Mouse (Mus musculus): ENCODE data around the gene Smarcd3. TPM values are rescaled to one million over a fixed set of nuclear protein-coding genes. Genes with fewer than 3 reads are reported as not detected.
A peak's percentile ranks its signal among the peaks of the same experiment; 100 is the strongest.
"Not testable (repeated sequence)": the region's sequence is repeated elsewhere in the genome, so short reads cannot be mapped to it uniquely, and the experiment has no call there.

Smarcd3 gene
- polyA plus RNA-seq, 1 experiment from 2014 or later, result 181 TPM

GRCm38 (mm10) chr5:24586106-24586505 lies 38.1 kb downstream of the Smarcd3 start:
- H3K27me3 ChIP-seq (replicated peaks; ENCODE audit: control insufficient read depth, insufficient read depth, low read length), result no peaks in the 10 kb centered on the region
- H3K36me3 ChIP-seq (ENCODE audit: control insufficient read depth, insufficient read depth), result peaks cover 2% of the 10 kb centered on the region; the same call in 1 of the 2 replicates
- 9% methylated on average over 8 of the region's 8 CpGs for WGBS
- peak overlapping the region; percentile 72 for H3K4me2 ChIP-seq (ENCODE audit: low read length)
- no peaks in the 10 kb centered on the region for H3K9me3 ChIP-seq (ENCODE audit: control insufficient read depth, low read length)
- ATAC-seq, result peak; percentile 35
- H3K4me1 ChIP-seq (replicated peaks; ENCODE audit: control insufficient read depth, insufficient read depth, low read length), result peaks cover 19% of the 10 kb centered on the region
- peak overlapping the region; percentile 73 for H3K4me3 ChIP-seq (replicated peaks; ENCODE audit: low read length)
- peak overlapping the region; percentile 86 for H3K9ac ChIP-seq (replicated peaks; ENCODE audit: low read depth, low read length)
- peak overlapping the region; percentile 7 for H3K27ac ChIP-seq (ENCODE audit: low read length)

- no peaks in the 10 kb centered on the region for H3K9me3 ChIP-seq (ENCODE audit: control insufficient read depth, low read length)
- 71% methylated on average over 6 of the region's 6 CpGs for WGBS
- no peak overlapping the region for H3K27ac ChIP-seq (ENCODE audit: low read length)
- no peaks in the 10 kb centered on the region for H3K27me3 ChIP-seq (replicated peaks; ENCODE audit: control insufficient read depth, insufficient read depth, low read length)
- peak overlapping the region; percentile 45; the same call in 1 of the 2 replicates for H3K9ac ChIP-seq (replicated peaks; ENCODE audit: low read depth, low read length)
- 0 out of 2 replicates have a peak, but pooled peaks cover 9% of the 10 kb centered on the region for H3K36me3 ChIP-seq (ENCODE audit: control insufficient read depth, insufficient read depth)
- H3K4me2 ChIP-seq (ENCODE audit: low read length), result peak overlapping the region; percentile 75
- no peak for ATAC-seq
- H3K4me1 ChIP-seq (replicated peaks; ENCODE audit: control insufficient read depth, insufficient read depth, low read length), result peaks cover 14% of the 10 kb centered on the region
- peak overlapping the region; percentile 49 for H3K4me3 ChIP-seq (replicated peaks; ENCODE audit: low read length)
Measured at GRCm38 (mm10) chr5:24578109-24578963, 45.9 kb downstream of the Smarcd3 start.

- peaks cover 13% of the 10 kb centered on the region; the same call in 1 of the 2 replicates for H3K36me3 ChIP-seq (ENCODE audit: control insufficient read depth, insufficient read depth)
- H3K27ac ChIP-seq (ENCODE audit: low read length), result peak within 1 kb of the TSS; percentile 71; the same call in 1 of the 2 replicates
- H3K4me2 ChIP-seq (ENCODE audit: low read length), result peak within 1 kb of the TSS; percentile 97
- no peaks in the 10 kb centered on the region for H3K9me3 ChIP-seq (ENCODE audit: control insufficient read depth, low read length)
- peaks cover 14% of the 10 kb centered on the region for H3K4me1 ChIP-seq (replicated peaks; ENCODE audit: control insufficient read depth, insufficient read depth, low read length)
- no peaks in the 10 kb centered on the region for H3K27me3 ChIP-seq (replicated peaks; ENCODE audit: control insufficient read depth, insufficient read depth, low read length)
- WGBS, result under 1% methylated on average over 48 of the region's 48 CpGs
- peak; percentile 97 for ATAC-seq
- peak within 1 kb of the TSS; percentile 72 for H3K9ac ChIP-seq (replicated peaks; ENCODE audit: low read depth, low read length)
- peak within 1 kb of the TSS; percentile 79 for H3K4me3 ChIP-seq (replicated peaks; ENCODE audit: low read length)
Measured at GRCm38 (mm10) chr5:24577183-24577929, 46.9 kb downstream of the Smarcd3 start, which contains the start of gene Abcf2. Gene Abcf2, minus strand, starts transcription at chr5:24577467.

GRCm38 (mm10) chr5:24576801-24577182 lies 47.4 kb downstream of the Smarcd3 start:
- H3K9me3 ChIP-seq (ENCODE audit: control insufficient read depth, low read length), result no peaks in the 10 kb centered on the region
- peak overlapping the region; percentile 72 for H3K9ac ChIP-seq (replicated peaks; ENCODE audit: low read depth, low read length)
- peak; percentile 16 for ATAC-seq
- peaks cover 14% of the 10 kb centered on the region for H3K4me1 ChIP-seq (replicated peaks; ENCODE audit: control insufficient read depth, insufficient read depth, low read length)
- H3K27ac ChIP-seq (ENCODE audit: low read length), result peak overlapping the region; percentile 65; the same call in 1 of the 2 replicates
- H3K36me3 ChIP-seq (ENCODE audit: control insufficient read depth, insufficient read depth), result peaks cover 13% of the 10 kb centered on the region
- H3K4me2 ChIP-seq (ENCODE audit: low read length), result peak overlapping the region; percentile 97
- peak overlapping the region; percentile 79 for H3K4me3 ChIP-seq (replicated peaks; ENCODE audit: low read length)
- no peaks in the 10 kb centered on the region for H3K27me3 ChIP-seq (replicated peaks; ENCODE audit: control insufficient read depth, insufficient read depth, low read length)
- under 1% methylated on average over 32 of the region's 32 CpGs for WGBS

GRCm38 (mm10) chr5:24575948-24576347 lies 48.3 kb downstream of the Smarcd3 start:
- H3K36me3 ChIP-seq (ENCODE audit: control insufficient read depth, insufficient read depth), result peaks cover 21% of the 10 kb centered on the region
- no peak overlapping the region for H3K9ac ChIP-seq (replicated peaks; ENCODE audit: low read depth, low read length)
- peaks cover 14% of the 10 kb centered on the region for H3K4me1 ChIP-seq (replicated peaks; ENCODE audit: control insufficient read depth, insufficient read depth, low read length)
- H3K4me3 ChIP-seq (replicated peaks; ENCODE audit: low read length), result no peak overlapping the region
- H3K27me3 ChIP-seq (replicated peaks; ENCODE audit: control insufficient read depth, insufficient read depth, low read length), result no peaks in the 10 kb centered on the region
- no peak overlapping the region for H3K27ac ChIP-seq (ENCODE audit: low read length)
- no peak for ATAC-seq
- no peaks in the 10 kb centered on the region for H3K9me3 ChIP-seq (ENCODE audit: control insufficient read depth, low read length)
- WGBS, result 76% methylated on average over 1 of the region's 1 CpGs
- peak overlapping the region; percentile 97 for H3K4me2 ChIP-seq (ENCODE audit: low read length)

GRCm38 (mm10) chr5:24556709-24557108 lies 67.5 kb downstream of the Smarcd3 start, which contains the start of gene 4931409K22Rik:
Gene 4931409K22Rik, minus strand, starts transcription at chr5:24556809.
- Histone ChIP-seq H3K9me3 (ENCODE audit: control insufficient read depth, low read length) (no peaks in the 10 kb centered on the region), H3K4me3 (replicated peaks; ENCODE audit: low read length) (no peak within 1 kb of the TSS), H3K27ac (ENCODE audit: low read length) (no peak within 1 kb of the TSS), H3K27me3 (replicated peaks; ENCODE audit: control insufficient read depth, insufficient read depth, low read length) (no peaks in the 10 kb centered on the region), H3K36me3 (ENCODE audit: control insufficient read depth, insufficient read depth) (no peaks in the 10 kb centered on the region), H3K4me2 (ENCODE audit: low read length) (no peak within 1 kb of the TSS), H3K4me1 (replicated peaks; ENCODE audit: control insufficient read depth, insufficient read depth, low read length) (no peaks in the 10 kb centered on the region), H3K9ac (replicated peaks; ENCODE audit: low read depth, low read length) (no peak within 1 kb of the TSS)
- 71% methylated on average over 2 of the region's 2 CpGs for WGBS
- ATAC-seq, result no peak

GRCm38 (mm10) chr5:24555335-24555734 lies 68.9 kb downstream of the Smarcd3 start:
- not testable (repeated sequence) for H3K4me3 ChIP-seq (replicated peaks; ENCODE audit: low read length); H3K27ac ChIP-seq (ENCODE audit: low read length); H3K9me3 ChIP-seq (ENCODE audit: control insufficient read depth, low read length); ATAC-seq; H3K4me2 ChIP-seq (ENCODE audit: low read length); H3K27me3 ChIP-seq (replicated peaks; ENCODE audit: control insufficient read depth, insufficient read depth, low read length); H3K36me3 ChIP-seq (ENCODE audit: control insufficient read depth, insufficient read depth); H3K9ac ChIP-seq (replicated peaks; ENCODE audit: low read depth, low read length)
- peaks cover 13% of the 10 kb centered on the region for H3K4me1 ChIP-seq (replicated peaks; ENCODE audit: control insufficient read depth, insufficient read depth, low read length)
- 98% methylated on average over 7 of the region's 7 CpGs for WGBS

- H3K4me3 ChIP-seq (replicated peaks; ENCODE audit: low read length), result no peak overlapping the region
- H3K36me3 ChIP-seq (ENCODE audit: control insufficient read depth, insufficient read depth), result no peaks in the 10 kb centered on the region
- H3K9ac ChIP-seq (replicated peaks; ENCODE audit: low read depth, low read length), result no peak overlapping the region
- no peaks in the 10 kb centered on the region for H3K27me3 ChIP-seq (replicated peaks; ENCODE audit: control insufficient read depth, insufficient read depth, low read length)
- WGBS, result 85% methylated on average over 5 of the region's 5 CpGs
- H3K4me2 ChIP-seq (ENCODE audit: low read length), result no peak overlapping the region
- peaks cover 14% of the 10 kb centered on the region for H3K4me1 ChIP-seq (replicated peaks; ENCODE audit: control insufficient read depth, insufficient read depth, low read length)
- no peak for ATAC-seq
- no peak overlapping the region for H3K27ac ChIP-seq (ENCODE audit: low read length)
- no peaks in the 10 kb centered on the region for H3K9me3 ChIP-seq (ENCODE audit: control insufficient read depth, low read length)
Measured at GRCm38 (mm10) chr5:24553621-24554244, 70.5 kb downstream of the Smarcd3 start.

GRCm38 (mm10) chr5:24551317-24551688 lies 72.9 kb downstream of the Smarcd3 start:
- H3K4me3 ChIP-seq (replicated peaks; ENCODE audit: low read length), result peak overlapping the region; percentile 15
- peak overlapping the region; percentile 44 for H3K9ac ChIP-seq (replicated peaks; ENCODE audit: low read depth, low read length)
- ATAC-seq, result no peak; the same call in 1 of the 2 replicates

More at GRCm38 (mm10) chr5:24551317-24551688, 72.9 kb downstream of the Smarcd3 start:
- Histone ChIP-seq H3K4me2 (ENCODE audit: low read length) (peak overlapping the region; percentile 50), H3K9me3 (ENCODE audit: control insufficient read depth, low read length) (no peaks in the 10 kb centered on the region), H3K36me3 (ENCODE audit: control insufficient read depth, insufficient read depth) (no peaks in the 10 kb centered on the region), H3K27ac (ENCODE audit: low read length) (peak overlapping the region; percentile 42), H3K27me3 (replicated peaks; ENCODE audit: control insufficient read depth, insufficient read depth, low read length) (no peaks in the 10 kb centered on the region), H3K4me1 (replicated peaks; ENCODE audit: control insufficient read depth, insufficient read depth, low read length) (peaks cover 14% of the 10 kb centered on the region)
- WGBS, result 48% methylated on average over 2 of the region's 2 CpGs
